Mouse (Mus musculus) CH12.LX (cell line): ENCODE data around the gene Lamp2. TPM values are rescaled to one million over a fixed set of nuclear protein-coding genes. Genes with fewer than 3 reads are reported as not detected.

Experiments
- DNase-seq: peaks from one replicate; pipeline ENCODE4 v3.0.0-alpha.2; 2013; ENCODE audit errors: extremely low read depth
- H3K27ac ChIP-seq: 2 replicates; pipeline ENCODE4 v1.5.1; 2012; ENCODE audit warnings: low read depth, mild to moderate bottlenecking, control low read depth, moderate library complexity; ENCODE audit not compliant: insufficient read depth
- H3K27me3 ChIP-seq: replicated peaks from 2 replicates; pipeline ENCODE3; 2012; ENCODE audit warnings: inconsistent platforms
- H3K36me3 ChIP-seq, 2 experiments: replicated peaks in 1 of 2; 2 replicates each; pipeline versions ENCODE3 to v1.6.1; 2012; ENCODE audit warnings: inconsistent platforms in 1 of 2, low read length in 1 of 2, mild to moderate bottlenecking in 1 of 2, mixed read lengths in 1 of 2, moderate library complexity in 1 of 2; ENCODE audit not compliant: control insufficient read depth in 1 of 2, insufficient read depth in 1 of 2
- H3K4me1 ChIP-seq, 2 experiments: 2 replicates each; pipeline ENCODE4 v1.6.1; 2012; ENCODE audit warnings: inconsistent platforms in 1 of 2, moderate library complexity in 1 of 2; ENCODE audit not compliant: insufficient read depth in 2 of 2, control insufficient read depth in 1 of 2
- H3K4me2 ChIP-seq: 2 replicates; pipeline ENCODE4 v1.6.1; 2012; ENCODE audit warnings: low read depth, mild to moderate bottlenecking, control low read depth; ENCODE audit not compliant: poor library complexity, insufficient read depth, severe bottlenecking
- H3K4me3 ChIP-seq, 3 experiments: fragments of 150-350 bp in 1 of 3; sonication (generic) in 1 of 3; replicated peaks in 1 of 3; 2 replicates each; pipeline versions ENCODE3 to v1.5.1; 2011 to 2012; ENCODE audit warnings: low read depth in 2 of 3, low read length in 2 of 3, mild to moderate bottlenecking in 2 of 3, moderate library complexity in 2 of 3, control low read depth in 1 of 3, improper control_type of control experiment in 1 of 3, inconsistent platforms in 1 of 3, mixed read lengths in 1 of 3; ENCODE audit not compliant: poor library complexity in 1 of 3
- H3K79me2 ChIP-seq: replicated peaks from 2 replicates; pipeline ENCODE4 v1.6.1; 2012; ENCODE audit warnings: mild to moderate bottlenecking, moderate library complexity; ENCODE audit not compliant: control insufficient read depth, poor library complexity, insufficient read depth, severe bottlenecking; ENCODE audit errors: extremely low read depth
- H3K9ac ChIP-seq: 2 replicates; pipeline ENCODE4 v1.6.1; 2012; ENCODE audit warnings: low read depth, mild to moderate bottlenecking, control low read depth, moderate library complexity; ENCODE audit not compliant: insufficient read depth
- H3K9me3 ChIP-seq: replicated peaks from 2 replicates; pipeline ENCODE3; 2012; ENCODE audit warnings: low read length, inconsistent platforms, mixed read lengths
- E2F4 ChIP-seq: IDR thresholded peaks from 2 replicates; pipeline ENCODE4 v1.6.1; 2011; ENCODE audit warnings: low read depth, low read length, improper control_type of control experiment; ENCODE audit not compliant: insufficient replicate concordance
- ELF1 ChIP-seq: IDR thresholded peaks from 2 replicates; pipeline ENCODE4 v1.6.1; 2014; ENCODE audit warnings: low read depth, mild to moderate bottlenecking, inconsistent platforms, low read length, improper control_type of control experiment
- EP300 ChIP-seq: IDR thresholded peaks from 2 replicates; pipeline ENCODE4 v1.6.1; 2011; ENCODE audit warnings: low read length, improper control_type of control experiment
- GABPA ChIP-seq: IDR thresholded peaks from 2 replicates; pipeline ENCODE4 v1.6.1; 2012; ENCODE audit warnings: low read depth, low read length, improper control_type of control experiment, inconsistent platforms; ENCODE audit not compliant: insufficient replicate concordance
- HCFC1 ChIP-seq: IDR thresholded peaks from 2 replicates; pipeline ENCODE4 v1.6.1; 2012; ENCODE audit warnings: low read depth, mild to moderate bottlenecking, inconsistent platforms, low read length, improper control_type of control experiment
- JUN ChIP-seq: IDR thresholded peaks from 2 replicates; pipeline ENCODE4 v1.6.1; 2011; ENCODE audit warnings: low read depth, mild to moderate bottlenecking, low read length, improper control_type of control experiment, moderate library complexity; ENCODE audit not compliant: insufficient read depth
- MEF2A ChIP-seq: IDR thresholded peaks from 2 replicates; pipeline ENCODE4 v1.6.1; 2014; ENCODE audit warnings: low read depth, mild to moderate bottlenecking, inconsistent platforms, low read length, improper control_type of control experiment, borderline replicate concordance
- NELFE ChIP-seq: IDR thresholded peaks from 2 replicates; pipeline ENCODE4 v1.6.1; 2011; ENCODE audit warnings: low read depth, low read length, improper control_type of control experiment
- POLR2A ChIP-seq: IDR thresholded peaks from 2 replicates; pipeline ENCODE4 v1.6.1; 2011; ENCODE audit warnings: low read depth, mild to moderate bottlenecking, improper control_type of control experiment, low read length
- POLR2AphosphoS2 ChIP-seq: IDR thresholded peaks from 2 replicates; pipeline ENCODE4 v1.6.1; 2011; ENCODE audit warnings: low read depth, low read length, improper control_type of control experiment
- RAD21 ChIP-seq: IDR thresholded peaks from 2 replicates; pipeline ENCODE4 v1.6.1; 2011; ENCODE audit warnings: low read depth, mild to moderate bottlenecking, low read length, improper control_type of control experiment, moderate library complexity
- RCOR1 ChIP-seq: conservative IDR thresholded peaks from 2 replicates; pipeline ENCODE4 v1.6.1; 2012; ENCODE audit warnings: low read depth, mild to moderate bottlenecking, inconsistent platforms, low read length, improper control_type of control experiment
- SIN3A ChIP-seq: IDR thresholded peaks from 2 replicates; pipeline ENCODE4 v1.6.1; 2012; ENCODE audit warnings: low read length, improper control_type of control experiment, inconsistent platforms
- TCF12 ChIP-seq: IDR thresholded peaks from 2 replicates; pipeline ENCODE4 v1.6.1; 2014; ENCODE audit warnings: low read depth, mild to moderate bottlenecking, inconsistent platforms, low read length, improper control_type of control experiment
- USF2 ChIP-seq: conservative IDR thresholded peaks from 2 replicates; pipeline ENCODE4 v1.6.1; 2011; ENCODE audit warnings: low read depth, low read length, improper control_type of control experiment
- ZC3H11A ChIP-seq: IDR thresholded peaks from 2 replicates; pipeline ENCODE4 v1.6.1; 2012; ENCODE audit warnings: low read depth, mild to moderate bottlenecking, inconsistent platforms, low read length, improper control_type of control experiment
- dilution Hi-C: fragments of 300-500 bp; cut with MboI; formaldehyde crosslinking; loops from 2 replicates; pipeline ENCODE4 v1.14.3; 2020; ENCODE audit warnings: low sequenced_read_pairs; ENCODE audit not compliant: extremely low pct_unique_long_range_greater_than_20kb, extremely low pct_ligation_motif_present
- in situ Hi-C: fragments of 300-500 bp; cut with MboI; formaldehyde crosslinking; loops from 3 replicates; pipeline ENCODE4 v1.14.3; 2019; ENCODE audit warnings: low sequenced_read_pairs, low pct_ligation_motif_present, low pct_unique_long_range_greater_than_20kb, mixed read lengths
- polyA plus RNA-seq: library from polyadenylated mRNA; unstranded; fragments of >175 nt; gene quantifications from 2 replicates; pipeline ENCODE4 v1.2.1, GENCODE M21; 2012; ENCODE audit warnings: low read depth; ENCODE audit not compliant: insufficient read length
- total RNA-seq, 2 experiments: library from RNA; depleted of rRNA; stranded (reverse); fragments of 300-350 nt in 1 of 2; fragments of >200 nt in 1 of 2; gene quantifications; 2 replicates each; pipeline ENCODE4 v1.2.3; 2012 to 2014

Lamp2 gene
- total and polyA plus RNA-seq, 3 experiments: 35.3 to 79.9 (median 66.2) TPM

DNA sequence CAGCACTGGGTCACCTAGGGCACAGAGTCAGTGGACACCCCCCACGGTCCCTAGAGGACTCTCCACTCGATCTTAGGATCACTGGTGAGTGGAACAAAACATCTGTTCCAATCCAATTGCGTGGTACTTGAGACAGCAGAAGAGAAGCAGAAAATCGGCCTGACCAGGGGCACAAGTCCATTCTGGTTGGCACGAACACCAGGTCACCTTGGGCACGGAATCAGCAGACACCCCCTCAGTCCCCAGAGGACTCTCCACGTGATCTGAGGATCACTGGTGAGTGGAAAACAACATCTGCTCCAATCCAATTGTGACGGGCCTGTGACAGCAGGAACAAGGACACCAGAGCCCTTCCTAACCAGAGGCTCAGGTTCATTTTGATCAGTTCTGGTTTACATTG, 94.2 kb downstream of the Lamp2 start:
- Histone ChIP-seq H3K9me3 (no peaks in the 10 kb centered on the region), H3K4me3 (no peak overlapping the region), H3K4me2 (no peak overlapping the region), H3K4me1 (no peaks in the 10 kb centered on the region), H3K27me3 (no peaks in the 10 kb centered on the region), H3K27ac (no peak overlapping the region), H3K79me2 (no peaks in the 10 kb centered on the region), H3K9ac (no peak overlapping the region), H3K36me3 (no peaks in the 10 kb centered on the region)
- dilution Hi-C loops: no loop called here
- TF ChIP-seq NELFE (no peak), POLR2A (no peak), POLR2AphosphoS2 (no peak), ZC3H11A (no peak), TCF12 (no peak), HCFC1 (no peak), E2F4 (no peak), EP300 (no peak), GABPA (no peak), JUN (no peak), RAD21 (no peak), MEF2A (no peak), RCOR1 (no peak), SIN3A (no peak), USF2 (no peak), ELF1 (no peak)
- in situ Hi-C loops: no loop called here
- DNase-seq: no peak

Other genes starting within 250 kb of the Lamp2 start
- gene Tmem255a, start 204.0 kb downstream of the Lamp2 start, total RNA-seq (2012; rRNA removed): 0.29 and 0.30 TPM in 2 replicates
- 0.63 and 0.68 TPM in 2 replicates for gene Tmem255a, start 204.0 kb downstream of the Lamp2 start, total RNA-seq (2014; rRNA removed)
- gene Tmem255a, start 204.0 kb downstream of the Lamp2 start, polyA plus RNA-seq: 1.4 TPM in 2 replicates
- gene Atp1b4, start 140.3 kb downstream of the Lamp2 start, total RNA-seq (2012; rRNA removed): not detected in 2 replicates
- not detected in 2 replicates for gene Atp1b4, start 140.3 kb downstream of the Lamp2 start, total RNA-seq (2014; rRNA removed)
- gene Atp1b4, start 140.3 kb downstream of the Lamp2 start, polyA plus RNA-seq: not detected in 2 replicates
- 17.6 and 23.0 TPM in 2 replicates for gene Cul4b, start 119.7 kb upstream of the Lamp2 start, total RNA-seq (2012; rRNA removed)
- 34.7 and 41.1 TPM in 2 replicates for gene Cul4b, start 119.7 kb upstream of the Lamp2 start, total RNA-seq (2014; rRNA removed)
- 31.7 and 37.6 TPM in 2 replicates for gene Cul4b, start 119.7 kb upstream of the Lamp2 start, polyA plus RNA-seq
- gene Mcts1, start 144.1 kb upstream of the Lamp2 start, total RNA-seq (2012; rRNA removed): 48.5 and 61.3 TPM in 2 replicates
- gene Mcts1, start 144.1 kb upstream of the Lamp2 start, total RNA-seq (2014; rRNA removed): 183 and 219 TPM in 2 replicates
- 62.2 and 86.5 TPM in 2 replicates for gene Mcts1, start 144.1 kb upstream of the Lamp2 start, polyA plus RNA-seq
- gene C1galt1c1, start 178.6 kb upstream of the Lamp2 start, total RNA-seq (2012; rRNA removed): 12.0 and 15.7 TPM in 2 replicates
- gene C1galt1c1, start 178.6 kb upstream of the Lamp2 start, total RNA-seq (2014; rRNA removed): 34.7 and 37.6 TPM in 2 replicates
- 10.8 and 12.6 TPM in 2 replicates for gene C1galt1c1, start 178.6 kb upstream of the Lamp2 start, polyA plus RNA-seq